Mouse (Mus musculus) thymus, adult 2 months (tissue): ENCODE measurements at regions not wholly inside any gene's neighbourhood (a gene's known extent, or its start where the extent isn't known, plus 50 kb on each side); places are given as distances from the start of the nearest gene placed in this dataset.

ENCODE experiments used
- DNase-seq: peaks from one replicate; pipeline ENCODE4 v3.0.0; 2021
- H3K27ac ChIP-seq: fragments of 200-500 bp; 2 replicates; pipeline ENCODE4 v1.5.1; 2012; ENCODE audit warnings: low read length, control low read depth; ENCODE audit not compliant: control insufficient read depth, insufficient read depth
- H3K27me3 ChIP-seq: fragments of 200-500 bp; 2 replicates; pipeline ENCODE4 v1.6.1; 2012; ENCODE audit warnings: mild to moderate bottlenecking, low read length, moderate library complexity, mixed read lengths; ENCODE audit not compliant: control insufficient read depth, insufficient read depth
- H3K36me3 ChIP-seq: fragments of 200-500 bp; 2 replicates; pipeline ENCODE4 v1.6.1; 2012; ENCODE audit warnings: mild to moderate bottlenecking, low read length, moderate library complexity; ENCODE audit not compliant: control insufficient read depth, insufficient read depth
- H3K4me1 ChIP-seq: fragments of 200-500 bp; replicated peaks from 2 replicates; pipeline ENCODE4 v1.6.1; 2012; ENCODE audit warnings: low read length; ENCODE audit not compliant: control insufficient read depth, insufficient read depth
- H3K4me3 ChIP-seq: fragments of 200-500 bp; 2 replicates; pipeline ENCODE4 v1.5.1; 2012; ENCODE audit warnings: mild to moderate bottlenecking, low read length, control low read depth, moderate library complexity; ENCODE audit not compliant: control insufficient read depth, insufficient read depth
- CTCF ChIP-seq: fragments of 200-500 bp; IDR thresholded peaks from 2 replicates; pipeline ENCODE4 v1.5.1; 2012; ENCODE audit warnings: mild to moderate bottlenecking, control low read depth, low read length, moderate library complexity, borderline replicate concordance; ENCODE audit not compliant: control insufficient read depth, poor library complexity, insufficient read depth; ENCODE audit errors: extremely low read depth
- POLR2A ChIP-seq: fragments of 200-500 bp; IDR thresholded peaks from 2 replicates; pipeline ENCODE4 v1.6.1; 2012; ENCODE audit warnings: mild to moderate bottlenecking, low read length, control low read depth, moderate library complexity; ENCODE audit not compliant: control insufficient read depth, poor library complexity, insufficient read depth; ENCODE audit errors: extremely low read depth
- WGBS: fragments of 180-500 bp; shearing (Covaris S2); methylation state at CpG from one replicate; pipeline ENCODE4 v1.1.7; 2018; 5-methylcytosine and 5-hydroxymethylcytosine counted together

GRCm38 (mm10) chr19:37836900-37837299 lies 139.3 kb downstream of the Cyp26a1 start:
- H3K27ac ChIP-seq, result no peak overlapping the region
- DNase-seq, result no peak
- no peaks in the 10 kb centered on the region for H3K27me3 ChIP-seq
- 48% methylated on average over 5 of the region's 5 CpGs for WGBS
- no peak overlapping the region for H3K4me3 ChIP-seq
- H3K36me3 ChIP-seq, result no peaks in the 10 kb centered on the region
- no peak for TF ChIP-seq CTCF
- TF ChIP-seq POLR2A, result no peak
- no peaks in the 10 kb centered on the region for H3K4me1 ChIP-seq
